Mouse (Mus musculus) kidney, postnatal 14 days (tissue): ENCODE measurements at regions not wholly inside any gene's neighbourhood (a gene's known extent, or its start where the extent isn't known, plus 50 kb on each side); places are given as distances from the start of the nearest gene placed in this dataset.
A peak's percentile ranks its signal among the peaks of the same experiment; 100 is the strongest.
"Not testable (repeated sequence)": the region's sequence is repeated elsewhere in the genome, so short reads cannot be mapped to it uniquely, and the experiment has no call there.

ENCODE experiments used
- DNase-seq: peaks from one replicate; pipeline ENCODE4 v3.0.0; 2022; ENCODE audit warnings: mixed read lengths

- no peak for DNase-seq
These were observed 76.7 kb upstream of the Try4 start for GRCm38 (mm10) chr6:41225382-41225781.

GRCm38 (mm10) chr6:41218415-41218814 lies 83.7 kb upstream of the Try4 start:
- DNase-seq, result no peak

GRCm38 (mm10) chr6:41215857-41216256 lies 86.2 kb upstream of the Try4 start:
- DNase-seq, result no peak

- DNase-seq, result no peak
These were observed 96.2 kb upstream of the Try4 start for GRCm38 (mm10) chr6:41205864-41206263.

GRCm38 (mm10) chr6:41202882-41203281 lies 99.2 kb upstream of the Try4 start:
- DNase-seq, result no peak

- no peak for DNase-seq
These were observed 99.8 kb upstream of the Try4 start for GRCm38 (mm10) chr6:41202302-41202701.

GRCm38 (mm10) chr6:41194464-41194863 lies 107.6 kb upstream of the Try4 start:
- no peak for DNase-seq

- no peak for DNase-seq
These were observed 110.2 kb upstream of the Try4 start for GRCm38 (mm10) chr6:41191734-41192326.

- no peak for DNase-seq
These were observed 113.2 kb upstream of the Try4 start for GRCm38 (mm10) chr6:41188910-41189309.

- no peak for DNase-seq
These were observed 114.1 kb upstream of the Try4 start for GRCm38 (mm10) chr6:41187966-41188365.

GRCm38 (mm10) chr6:41178896-41179295 lies 123.2 kb upstream of the Try4 start:
- DNase-seq, result no peak

- no peak for DNase-seq
These were observed 124.0 kb upstream of the Try4 start for GRCm38 (mm10) chr6:41178019-41178418.

- DNase-seq, result no peak
These were observed 124.9 kb upstream of the Try4 start for GRCm38 (mm10) chr6:41177152-41177551.

- no peak for DNase-seq
These were observed 126.0 kb upstream of the Try4 start for GRCm38 (mm10) chr6:41176034-41176433.

- DNase-seq, result no peak
These were observed 128.2 kb upstream of the 2210010C04Rik start for GRCm38 (mm10) chr6:41163491-41163890.

- DNase-seq, result no peak
These were observed 126.4 kb upstream of the 2210010C04Rik start for GRCm38 (mm10) chr6:41161693-41162092.

GRCm38 (mm10) chr6:41152101-41152500 lies 116.8 kb upstream of the 2210010C04Rik start:
- DNase-seq, result no peak

- DNase-seq, result no peak
These were observed 116.2 kb upstream of the 2210010C04Rik start for GRCm38 (mm10) chr6:41151542-41151941.

- DNase-seq, result no peak
These were observed 105.6 kb upstream of the 2210010C04Rik start for GRCm38 (mm10) chr6:41140916-41141315.

- not testable (repeated sequence) for DNase-seq
These were observed 102.1 kb upstream of the 2210010C04Rik start for GRCm38 (mm10) chr6:41137401-41137777.

GRCm38 (mm10) chr6:41136717-41137400 lies 101.5 kb upstream of the 2210010C04Rik start:
- peak; percentile 24 for DNase-seq

- no peak for DNase-seq
These were observed 99.9 kb upstream of the 2210010C04Rik start for GRCm38 (mm10) chr6:41135160-41135559.

GRCm38 (mm10) chr6:41129906-41130305 lies 94.6 kb upstream of the 2210010C04Rik start:
- no peak for DNase-seq

GRCm38 (mm10) chr6:41127816-41128215 lies 92.5 kb upstream of the 2210010C04Rik start:
- DNase-seq, result no peak

GRCm38 (mm10) chr6:41126855-41127254 lies 91.5 kb upstream of the 2210010C04Rik start:
- no peak for DNase-seq
